Mouse (Mus musculus) embryonic facial prominence, embryonic 13.5 days (tissue): Measurements from ENCODE around the gene Sult6b2. TPM values are rescaled to one million over a fixed set of nuclear protein-coding genes. Genes with fewer than 3 reads are reported as not detected.

Experiments used
- ATAC-seq: fragments of 200-750 bp; cut with Nextera tagmentation; 2 replicates; pipeline ENCODE4 v1.8.0; 2017; ENCODE audit warnings: low read depth; ENCODE audit not compliant: insufficient number of reproducible peaks, insufficient read depth, low FRiP score, low TSS enrichment
- H3K27ac ChIP-seq: fragments of 300-500 bp; sonication (generic); 2 replicates; pipeline ENCODE4 v1.5.1; 2015; ENCODE audit warnings: moderate library complexity, mild to moderate bottlenecking, inconsistent platforms
- H3K27me3 ChIP-seq: fragments of 300-500 bp; sonication (generic); 2 replicates; pipeline ENCODE4 v1.6.1; 2015; ENCODE audit warnings: mild to moderate bottlenecking, inconsistent platforms
- H3K36me3 ChIP-seq: fragments of 300-500 bp; sonication (generic); 2 replicates; pipeline ENCODE4 v1.6.1; 2015; ENCODE audit warnings: mild to moderate bottlenecking, inconsistent platforms
- H3K4me1 ChIP-seq: fragments of 300-500 bp; sonication (generic); 2 replicates; pipeline ENCODE4 v1.6.1; 2015; ENCODE audit warnings: inconsistent platforms
- H3K4me2 ChIP-seq: fragments of 300-500 bp; sonication (generic); 2 replicates; pipeline ENCODE4 v1.6.1; 2015; ENCODE audit warnings: moderate library complexity, mild to moderate bottlenecking, inconsistent platforms
- H3K4me3 ChIP-seq: fragments of 300-500 bp; sonication (generic); 2 replicates; pipeline ENCODE4 v1.5.1; 2015; ENCODE audit warnings: mild to moderate bottlenecking, inconsistent platforms
- H3K9ac ChIP-seq: fragments of 300-500 bp; sonication (generic); 2 replicates; pipeline ENCODE4 v1.6.1; 2015; ENCODE audit warnings: mild to moderate bottlenecking, inconsistent platforms
- H3K9me3 ChIP-seq: fragments of 300-500 bp; sonication (generic); 2 replicates; pipeline ENCODE4 v1.6.1; 2016; ENCODE audit warnings: inconsistent platforms
- WGBS: fragments of 180-500 bp; shearing (Covaris S2); methylation state at CpG from one replicate; pipeline ENCODE4 v1.1.7; 2015; ENCODE audit warnings: mixed read lengths; 5-methylcytosine and 5-hydroxymethylcytosine counted together
- polyA plus RNA-seq: library from polyadenylated mRNA; unstranded; fragments of >200 nt; fragmentation: Nextera tagmentation; extraction: Ambion mirVana; gene quantifications from 2 replicates; pipeline ENCODE4 v1.2.1, GENCODE M21; 2015

The Sult6b2 gene
- polyA plus RNA-seq, 1 experiment from 2014 or later: not detected

DNA sequence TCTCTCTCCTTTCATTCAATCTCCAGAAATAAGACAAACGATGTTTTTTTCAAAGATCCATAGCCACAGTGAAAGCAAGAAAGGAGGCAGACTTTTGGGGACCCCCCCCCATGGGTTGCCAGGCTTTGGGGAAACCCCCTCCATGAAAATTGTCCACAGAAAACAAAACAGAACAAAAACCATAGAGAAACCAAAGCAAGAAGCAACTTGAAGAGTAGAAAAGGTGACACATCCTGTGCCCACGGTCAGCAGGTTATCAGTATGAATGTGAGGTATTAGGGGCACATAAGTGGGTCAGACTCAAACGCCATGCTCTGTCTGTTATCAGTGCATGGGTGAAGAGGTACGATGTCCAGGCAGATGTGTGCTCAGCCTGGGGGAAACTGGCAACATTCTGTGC, 30.6 kb upstream of the Sult6b2 start:
- Histone ChIP-seq H3K4me3 (no peak overlapping the region), H3K4me2 (no peak overlapping the region), H3K27ac (no peak overlapping the region), H3K36me3 (no peaks in the 10 kb centered on the region), H3K9ac (no peak overlapping the region), H3K4me1 (0 out of 2 replicates have a peak, but pooled peaks cover 6% of the 10 kb centered on the region), H3K9me3 (no peaks in the 10 kb centered on the region), H3K27me3 (no peaks in the 10 kb centered on the region)
- 72% methylated on average over 4 of the region's 4 CpGs for WGBS
- ATAC-seq: no peak

DNA sequence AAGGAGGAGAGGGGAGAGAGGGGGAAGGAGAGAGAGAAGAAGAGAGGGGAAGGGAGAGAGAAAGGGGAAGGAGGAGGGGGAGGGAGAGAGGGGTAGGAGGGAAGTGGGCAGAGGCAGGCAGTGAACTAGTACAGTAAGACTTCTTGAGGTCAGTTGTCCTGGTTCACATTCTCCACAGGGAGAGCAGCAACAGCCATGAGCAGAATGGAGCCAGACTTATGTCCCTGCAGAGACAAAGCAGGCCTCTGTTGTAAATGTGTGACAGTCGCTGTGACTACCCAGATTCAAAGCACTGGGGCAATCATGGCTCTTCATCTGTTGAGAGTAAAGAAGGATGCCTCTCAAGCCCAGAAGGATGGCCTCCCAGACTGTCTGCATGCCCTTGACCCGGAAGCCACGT, 27.4 kb upstream of the Sult6b2 start:
- H3K4me1 ChIP-seq: 0 out of 2 replicates have a peak, but pooled peaks cover 6% of the 10 kb centered on the region
- H3K36me3 ChIP-seq: no peaks in the 10 kb centered on the region
- H3K27ac ChIP-seq: no peak overlapping the region
- WGBS: 81% methylated on average over 3 of the region's 3 CpGs
- ATAC-seq: no peak
- H3K27me3 ChIP-seq: no peaks in the 10 kb centered on the region
- no peak overlapping the region for H3K4me3 ChIP-seq
- H3K9ac ChIP-seq: no peak overlapping the region
- H3K9me3 ChIP-seq: no peaks in the 10 kb centered on the region
- H3K4me2 ChIP-seq: no peak overlapping the region

DNA sequence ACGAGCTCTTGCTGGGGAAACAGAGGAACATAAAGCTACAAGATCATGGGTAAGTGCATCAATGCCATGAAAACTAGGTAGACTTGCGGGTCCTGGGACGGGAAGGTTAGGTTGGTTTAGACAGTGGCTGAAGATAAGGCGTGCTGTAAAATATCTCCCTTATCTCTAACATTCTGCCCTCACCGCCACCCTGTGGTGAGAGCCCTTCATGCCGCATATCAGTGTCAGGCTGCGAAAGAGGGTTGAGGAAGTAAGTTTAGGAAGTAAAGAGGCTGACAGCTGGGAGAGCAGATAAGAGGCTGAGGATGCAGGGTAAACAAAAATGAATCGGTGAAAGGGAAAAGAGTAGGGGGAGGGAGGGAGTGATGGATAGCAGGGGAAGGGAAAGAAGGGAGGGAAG, 26.9 kb upstream of the Sult6b2 start:
- ATAC-seq: no peak
- Histone ChIP-seq H3K4me2 (no peak overlapping the region), H3K27ac (no peak overlapping the region), H3K9me3 (no peaks in the 10 kb centered on the region), H3K4me3 (no peak overlapping the region), H3K27me3 (no peaks in the 10 kb centered on the region), H3K36me3 (no peaks in the 10 kb centered on the region), H3K9ac (no peak overlapping the region), H3K4me1 (0 out of 2 replicates have a peak, but pooled peaks cover 6% of the 10 kb centered on the region)
- 47% methylated on average over 8 of the region's 8 CpGs for WGBS

DNA sequence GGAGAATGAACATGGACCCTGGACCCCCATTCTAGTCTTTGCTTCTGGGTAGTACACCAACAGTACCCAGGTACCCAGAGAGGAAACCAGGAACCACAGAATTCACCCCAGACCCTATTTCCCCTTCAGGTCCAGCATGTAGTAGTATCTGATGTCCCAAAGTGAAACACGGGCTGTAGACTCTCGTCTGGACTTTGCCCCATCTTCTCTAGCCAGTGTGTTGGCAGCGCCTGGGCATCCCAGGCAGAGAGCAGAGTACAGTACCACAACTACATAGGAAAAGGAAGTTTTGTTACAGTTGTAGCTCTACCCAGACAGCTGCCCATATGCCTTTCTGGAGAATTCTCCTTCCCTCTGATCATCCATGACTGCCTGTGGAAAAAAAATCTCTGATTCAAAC, 25.9 kb upstream of the Sult6b2 start:
- Histone ChIP-seq H3K4me1 (no peaks in the 10 kb centered on the region), H3K4me3 (no peak overlapping the region), H3K4me2 (no peak overlapping the region), H3K27me3 (no peaks in the 10 kb centered on the region), H3K27ac (no peak overlapping the region), H3K36me3 (no peaks in the 10 kb centered on the region), H3K9me3 (no peaks in the 10 kb centered on the region), H3K9ac (no peak overlapping the region)
- ATAC-seq: no peak
- WGBS: 87% methylated on average over 3 of the region's 3 CpGs

DNA sequence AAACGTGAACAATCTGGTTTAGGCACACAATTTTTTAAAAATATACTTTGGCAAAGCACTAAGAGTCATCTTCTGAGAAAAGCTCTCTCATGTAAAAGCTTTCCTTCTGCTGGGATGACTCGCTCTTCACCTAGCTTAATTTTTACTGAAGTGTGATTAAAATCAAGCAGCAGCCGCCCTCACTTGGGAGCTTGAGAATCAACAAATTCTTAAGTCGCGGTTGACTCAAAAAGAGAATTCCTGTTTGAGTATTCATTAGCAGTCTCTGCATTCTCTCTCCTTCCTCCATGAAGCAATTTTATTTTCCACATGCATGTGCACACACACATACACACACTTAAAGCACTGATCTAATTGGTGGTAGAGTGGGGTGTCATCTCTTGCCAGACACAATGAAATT, 21.1 kb upstream of the Sult6b2 start:
- 87% methylated on average over 5 of the region's 5 CpGs for WGBS
- Histone ChIP-seq H3K4me2 (no peak overlapping the region), H3K4me1 (no peaks in the 10 kb centered on the region), H3K9ac (no peak overlapping the region), H3K9me3 (no peaks in the 10 kb centered on the region), H3K27me3 (no peaks in the 10 kb centered on the region), H3K27ac (no peak overlapping the region), H3K36me3 (no peaks in the 10 kb centered on the region), H3K4me3 (no peak overlapping the region)
- no peak for ATAC-seq

DNA sequence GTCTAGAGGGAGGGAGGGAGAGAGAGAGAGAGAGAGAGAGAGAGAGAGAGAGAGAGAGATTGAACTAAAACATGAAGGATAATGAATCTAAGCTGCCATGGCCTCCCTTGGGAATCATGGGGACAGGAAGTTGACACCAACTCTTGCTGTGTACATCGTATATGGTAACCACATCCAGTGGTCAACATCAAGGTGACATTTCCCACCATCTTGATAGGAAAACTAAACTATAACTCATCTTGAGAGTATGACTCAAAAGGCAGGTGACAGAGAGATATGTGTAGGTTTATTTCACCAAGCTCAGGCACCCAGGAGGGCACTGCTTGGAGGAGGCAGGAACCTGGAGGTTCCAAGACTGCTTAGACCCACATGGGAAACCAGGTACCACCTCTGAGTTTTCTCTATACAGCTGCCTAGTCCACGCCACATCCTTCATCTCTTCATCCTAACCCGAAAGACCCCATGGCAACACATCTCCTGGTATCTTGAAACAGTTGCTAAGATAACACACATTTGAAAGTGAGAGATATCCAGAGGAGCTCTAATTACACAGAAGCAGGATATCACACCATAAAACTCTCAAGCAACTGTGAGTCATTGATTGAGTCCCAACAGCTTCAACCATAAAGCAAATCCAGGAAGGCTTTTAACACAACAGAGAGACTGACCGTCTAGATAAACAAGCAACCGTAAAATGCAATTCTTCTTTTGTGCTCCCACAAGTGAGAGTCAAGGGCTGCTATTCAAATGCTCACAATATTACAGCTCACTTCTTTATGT, 18.9 kb upstream of the Sult6b2 start:
- no peak overlapping the region for H3K4me3 ChIP-seq
- no peak overlapping the region for H3K27ac ChIP-seq
- H3K27me3 ChIP-seq: no peaks in the 10 kb centered on the region
- H3K4me2 ChIP-seq: no peak overlapping the region
- H3K9me3 ChIP-seq: no peaks in the 10 kb centered on the region
- H3K9ac ChIP-seq: no peak overlapping the region
- H3K4me1 ChIP-seq: no peaks in the 10 kb centered on the region
- WGBS: 86% methylated on average over 5 of the region's 5 CpGs
- no peaks in the 10 kb centered on the region for H3K36me3 ChIP-seq
- no peak for ATAC-seq

DNA sequence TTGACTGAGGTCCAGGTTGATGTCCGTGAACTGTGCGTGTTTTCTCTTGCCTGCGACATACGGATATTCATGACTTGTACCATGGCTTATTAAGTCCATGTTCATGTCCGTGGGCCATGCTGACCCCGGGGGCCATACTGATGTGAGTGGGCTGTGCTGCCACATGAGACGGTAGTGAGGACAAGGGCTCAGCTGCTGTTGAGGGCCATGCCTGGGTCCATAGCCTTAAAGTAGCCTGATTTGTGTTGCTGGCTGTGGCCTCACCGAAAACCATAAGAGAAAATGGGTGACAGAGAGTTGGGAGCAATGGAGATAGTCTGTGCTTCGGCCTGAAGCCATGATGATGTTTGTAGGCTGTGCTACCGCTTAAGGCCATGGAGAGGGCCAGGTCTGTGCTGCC, 14.0 kb upstream of the Sult6b2 start:
- Histone ChIP-seq H3K9me3 (no peaks in the 10 kb centered on the region), H3K36me3 (no peaks in the 10 kb centered on the region), H3K4me3 (no peak overlapping the region), H3K4me1 (no peaks in the 10 kb centered on the region), H3K27ac (no peak overlapping the region), H3K9ac (no peak overlapping the region), H3K4me2 (no peak overlapping the region), H3K27me3 (no peaks in the 10 kb centered on the region)
- no peak for ATAC-seq
- WGBS: 94% methylated on average over 10 of the region's 10 CpGs

DNA sequence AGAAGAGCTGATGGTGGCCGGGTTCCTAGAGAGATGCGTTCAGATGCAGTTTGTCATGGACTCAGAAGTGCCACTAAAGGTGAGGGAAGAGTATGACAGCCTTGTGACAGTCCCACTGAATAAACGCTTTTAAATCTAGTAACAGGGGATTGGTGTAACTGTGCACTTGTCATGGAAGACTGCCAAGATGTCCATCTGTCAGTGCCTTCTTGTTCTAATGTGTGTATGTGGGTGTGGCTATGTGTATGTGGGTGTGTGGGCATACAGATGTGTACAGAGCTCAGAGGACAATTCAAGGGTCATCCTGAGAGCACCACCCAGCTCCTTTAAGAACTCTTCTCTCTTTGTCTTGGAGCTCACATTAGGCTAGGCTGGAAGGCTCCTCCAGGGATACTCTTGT, 11.2 kb upstream of the Sult6b2 start:
- no peak overlapping the region for H3K27ac ChIP-seq
- no peaks in the 10 kb centered on the region for H3K9me3 ChIP-seq
- H3K4me3 ChIP-seq: no peak overlapping the region
- 83% methylated on average over 3 of the region's 3 CpGs for WGBS
- H3K27me3 ChIP-seq: no peaks in the 10 kb centered on the region
- H3K4me1 ChIP-seq: no peaks in the 10 kb centered on the region
- no peak overlapping the region for H3K4me2 ChIP-seq
- H3K9ac ChIP-seq: no peak overlapping the region
- H3K36me3 ChIP-seq: no peaks in the 10 kb centered on the region
- ATAC-seq: no peak

DNA sequence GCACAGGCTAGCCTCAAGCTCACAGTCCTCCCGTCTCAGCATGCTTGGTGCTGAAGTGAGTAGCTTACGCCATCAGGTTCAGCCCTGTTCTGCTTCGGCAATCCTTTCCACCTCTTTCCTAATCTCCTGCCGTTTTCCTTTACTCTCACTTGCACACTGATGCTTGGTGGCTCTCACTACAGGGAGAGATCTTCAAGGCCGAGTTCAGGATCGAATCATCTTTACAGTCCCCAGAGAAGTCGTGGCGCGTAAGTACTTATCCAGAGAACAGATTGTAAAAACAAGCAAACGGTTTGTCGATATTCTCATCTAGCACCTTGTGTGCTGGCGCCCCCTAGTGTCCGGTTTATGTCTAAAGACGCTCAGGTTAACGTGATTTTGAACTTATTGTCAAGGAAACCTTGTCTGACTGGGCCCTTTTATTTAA, 10.2 kb upstream of the Sult6b2 start:
- Histone ChIP-seq H3K4me3 (peak overlapping the region; percentile 40), H3K9ac (peak overlapping the region; percentile 51; the same call in 1 of the 2 replicates), H3K27ac (no peak overlapping the region), H3K36me3 (no peaks in the 10 kb centered on the region), H3K4me1 (no peaks in the 10 kb centered on the region), H3K27me3 (no peaks in the 10 kb centered on the region), H3K9me3 (no peaks in the 10 kb centered on the region), H3K4me2 (peak overlapping the region; percentile 55)
- no peak; the same call in 1 of the 2 replicates for ATAC-seq
- 4% methylated on average over 15 of the region's 15 CpGs for whole genome bisulfite sequencing

DNA sequence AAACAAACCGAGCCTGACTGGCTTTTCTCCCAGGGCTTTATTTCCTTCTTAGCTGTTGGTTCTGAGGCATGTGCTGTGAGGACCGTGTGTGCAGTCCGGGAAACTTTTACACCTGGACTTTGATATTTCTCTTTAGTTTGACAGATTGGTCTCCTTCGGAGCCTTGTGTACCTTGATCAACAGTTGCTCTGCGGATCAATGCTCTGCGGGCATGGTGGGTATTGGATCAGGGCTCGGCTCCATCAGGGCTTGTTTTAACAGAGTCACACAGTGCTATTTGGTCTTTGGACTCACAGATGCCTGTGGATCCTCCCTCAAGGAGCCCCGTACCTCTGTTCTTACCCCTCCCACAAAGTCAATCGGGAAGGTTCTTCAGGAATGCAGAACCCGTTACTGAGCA, 9.7 kb upstream of the Sult6b2 start:
- 59% methylated on average over 10 of the region's 10 CpGs for WGBS
- H3K4me2 ChIP-seq: peak overlapping the region; percentile 55
- no peak overlapping the region for H3K9ac ChIP-seq

DNA sequence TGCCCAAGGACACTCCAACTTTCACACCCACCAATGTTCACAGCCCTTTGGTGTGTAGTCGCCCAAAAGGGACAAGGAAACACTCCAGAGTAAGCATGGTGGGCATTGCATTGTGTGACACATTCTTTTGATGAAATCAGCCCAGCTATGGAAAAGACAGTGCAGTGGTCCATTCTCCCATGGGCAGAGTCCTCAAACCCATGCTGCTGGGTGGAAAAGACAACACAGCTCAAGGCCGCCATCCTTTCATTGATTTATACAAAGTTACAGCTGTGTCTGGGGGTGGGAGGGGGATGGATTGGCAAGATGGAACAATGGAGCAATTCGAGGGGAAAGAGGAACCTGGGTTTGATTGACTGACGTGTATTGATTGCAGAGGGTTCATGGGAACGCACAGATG, 8.7 kb upstream of the Sult6b2 start:
- WGBS: 66% methylated on average over 5 of the region's 5 CpGs
- ATAC-seq: no peak
- H3K9me3 ChIP-seq: no peaks in the 10 kb centered on the region
- H3K4me1 ChIP-seq: no peaks in the 10 kb centered on the region
- no peaks in the 10 kb centered on the region for H3K27me3 ChIP-seq
- H3K36me3 ChIP-seq: no peaks in the 10 kb centered on the region
- H3K4me2 ChIP-seq: no peak overlapping the region
- no peak overlapping the region for H3K9ac ChIP-seq
- H3K4me3 ChIP-seq: no peak overlapping the region
- H3K27ac ChIP-seq: no peak overlapping the region

More for the DNA sequence above, 9.7 kb upstream of the Sult6b2 start:
- Histone ChIP-seq H3K36me3 (no peaks in the 10 kb centered on the region), H3K27me3 (no peaks in the 10 kb centered on the region), H3K4me1 (no peaks in the 10 kb centered on the region), H3K27ac (no peak overlapping the region), H3K9me3 (no peaks in the 10 kb centered on the region), H3K4me3 (0 out of 2 replicates have a peak overlapping the region, but pooled peaks have one; percentile 40)
- ATAC-seq: no peak

DNA sequence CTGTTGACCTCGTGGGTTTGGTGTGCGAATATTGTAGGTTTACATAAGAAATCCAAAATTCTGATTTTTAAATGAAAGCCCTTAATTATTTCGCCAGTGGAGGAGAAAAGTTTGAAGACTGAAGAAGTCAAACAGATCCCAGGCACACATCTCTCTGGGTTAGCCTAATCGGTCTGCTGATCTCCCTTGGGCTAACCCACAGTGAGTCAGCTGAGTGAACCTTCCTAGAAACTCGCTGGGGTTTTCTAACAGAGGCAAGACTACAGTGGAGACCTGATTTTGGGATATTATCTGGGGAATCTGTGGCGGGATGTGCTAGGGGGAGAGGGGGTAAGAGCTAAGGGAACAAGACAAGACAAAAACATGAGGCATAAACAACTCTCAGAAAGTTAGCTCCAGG, 5.9 kb upstream of the Sult6b2 start:
- Histone ChIP-seq H3K4me2 (no peak overlapping the region), H3K27ac (no peak overlapping the region), H3K4me3 (no peak overlapping the region), H3K27me3 (no peaks in the 10 kb centered on the region), H3K9ac (no peak overlapping the region), H3K36me3 (no peaks in the 10 kb centered on the region), H3K9me3 (no peaks in the 10 kb centered on the region), H3K4me1 (no peaks in the 10 kb centered on the region)
- ATAC-seq: no peak
- 57% methylated on average over 6 of the region's 6 CpGs for WGBS
